Mouse (Mus musculus) lung, embryonic 16.5 days (tissue): ENCODE measurements around the gene Lim2. TPM values are rescaled to one million over a fixed set of nuclear protein-coding genes. Genes with fewer than 3 reads are reported as not detected.

Experiments used
- ATAC-seq: fragments of 200-750 bp; cut with Nextera tagmentation; 2 replicates; pipeline ENCODE4 v1.8.0; 2017; ENCODE audit warnings: low read depth, mild to moderate bottlenecking, moderate library complexity
- H3K27ac ChIP-seq: fragments of 300-500 bp; sonication (generic); 2 replicates; pipeline ENCODE4 v1.5.1; 2014; ENCODE audit warnings: mild to moderate bottlenecking, control low read depth, low read length
- H3K27me3 ChIP-seq: fragments of 300-500 bp; sonication (generic); 2 replicates; pipeline ENCODE4 v1.6.1; 2014; ENCODE audit warnings: low read depth, low read length, mixed read lengths; ENCODE audit not compliant: control insufficient read depth, insufficient read depth
- H3K36me3 ChIP-seq: fragments of 300-500 bp; sonication (generic); 2 replicates; pipeline ENCODE4 v1.6.1; 2014; ENCODE audit warnings: low read length; ENCODE audit not compliant: control insufficient read depth, insufficient read depth
- H3K4me1 ChIP-seq: fragments of 300-500 bp; sonication (generic); replicated peaks from 2 replicates; pipeline ENCODE4 v1.6.1; 2014; ENCODE audit warnings: low read length, mixed read lengths; ENCODE audit not compliant: control insufficient read depth, insufficient read depth
- H3K4me2 ChIP-seq: fragments of 300-500 bp; sonication (generic); 2 replicates; pipeline ENCODE4 v1.6.1; 2014; ENCODE audit warnings: low read depth, low read length, control low read depth
- H3K4me3 ChIP-seq: fragments of 300-500 bp; sonication (generic); 2 replicates; pipeline ENCODE4 v1.5.1; 2014; ENCODE audit warnings: mild to moderate bottlenecking, low read length, control low read depth
- H3K9ac ChIP-seq: fragments of 300-500 bp; sonication (generic); 2 replicates; pipeline ENCODE4 v1.6.1; 2014; ENCODE audit warnings: low read length, control low read depth
- H3K9me3 ChIP-seq: fragments of 300-500 bp; sonication (generic); 2 replicates; pipeline ENCODE4 v1.6.1; 2016; ENCODE audit warnings: low read length; ENCODE audit not compliant: control insufficient read depth
- WGBS: fragments of 180-500 bp; shearing (Covaris S2); extraction: QIAGEN DNeasy Blood & Tissue Kit; methylation state at CpG from one replicate; pipeline ENCODE4 v1.1.7; 2014; 5-methylcytosine and 5-hydroxymethylcytosine counted together
- polyA plus RNA-seq: library from polyadenylated mRNA; unstranded; fragments of >200 nt; fragmentation: Nextera tagmentation; extraction: Ambion mirVana; gene quantifications from 2 replicates; pipeline ENCODE4 v1.2.1, GENCODE M21; 2015

Lim2 gene
- polyA plus RNA-seq, 1 experiment from 2014 or later, result not detected

GRCm38 (mm10) chr7:43453599-43454355, 26.3 kb downstream of the Lim2 start:
- WGBS, result 76% methylated on average over 14 of the region's 14 CpGs
- ATAC-seq, result no peak
- Histone ChIP-seq H3K9ac (no peak overlapping the region), H3K36me3 (peaks cover 7% of the 10 kb centered on the region), H3K4me1 (no peaks in the 10 kb centered on the region), H3K4me3 (no peak overlapping the region), H3K4me2 (no peak overlapping the region), H3K27me3 (no peaks in the 10 kb centered on the region), H3K27ac (no peak overlapping the region), H3K9me3 (no peaks in the 10 kb centered on the region)

- Histone ChIP-seq H3K27me3 (no peaks in the 10 kb centered on the region), H3K36me3 (peaks cover 7% of the 10 kb centered on the region)
- 68% methylated on average over 6 of the region's 6 CpGs for WGBS
Measured at GRCm38 (mm10) chr7:43454371-43454770, 26.9 kb downstream of the Lim2 start.

GRCm38 (mm10) chr7:43462851-43463250, 35.4 kb downstream of the Lim2 start, which contains the start of gene Vsig10l:
TSS of gene Vsig10l (plus strand) at chr7:43463151.
- no peaks in the 10 kb centered on the region for H3K9me3 ChIP-seq
- no peaks in the 10 kb centered on the region; the same call in 1 of the 2 replicates for H3K36me3 ChIP-seq
- H3K9ac ChIP-seq, result no peak within 1 kb of the TSS
- peaks cover 12% of the 10 kb centered on the region for H3K4me1 ChIP-seq
- peaks cover 2% of the 10 kb centered on the region; the same call in 1 of the 2 replicates for H3K27me3 ChIP-seq
- WGBS, result 54% methylated on average over 4 of the region's 4 CpGs
- no peak within 1 kb of the TSS for H3K27ac ChIP-seq
- no peak within 1 kb of the TSS for H3K4me2 ChIP-seq
- no peak within 1 kb of the TSS for H3K4me3 ChIP-seq
- no peak for ATAC-seq

More at GRCm38 (mm10) chr7:43454371-43454770, 26.9 kb downstream of the Lim2 start:
- Histone ChIP-seq H3K9me3 (no peaks in the 10 kb centered on the region), H3K4me2 (no peak overlapping the region), H3K4me3 (no peak overlapping the region), H3K4me1 (no peaks in the 10 kb centered on the region), H3K9ac (no peak overlapping the region), H3K27ac (no peak overlapping the region)
- ATAC-seq, result no peak

- no peak overlapping the region for H3K27ac ChIP-seq
- no peak for ATAC-seq
- no peaks in the 10 kb centered on the region for H3K36me3 ChIP-seq
- H3K9ac ChIP-seq, result no peak overlapping the region
- no peak overlapping the region for H3K4me3 ChIP-seq
- H3K27me3 ChIP-seq, result peaks cover 2% of the 10 kb centered on the region; the same call in 1 of the 2 replicates
- no peak overlapping the region for H3K4me2 ChIP-seq
- 68% methylated on average over 7 of the region's 7 CpGs for WGBS
- no peaks in the 10 kb centered on the region for H3K9me3 ChIP-seq
- H3K4me1 ChIP-seq, result peaks cover 12% of the 10 kb centered on the region
Measured at GRCm38 (mm10) chr7:43463976-43464375, 36.5 kb downstream of the Lim2 start.

- Histone ChIP-seq H3K4me3 (peak overlapping the region; percentile 54), H3K4me2 (peak overlapping the region; percentile 97), H3K4me1 (peaks cover 12% of the 10 kb centered on the region), H3K9ac (peak overlapping the region; percentile 65), H3K9me3 (no peaks in the 10 kb centered on the region), H3K36me3 (no peaks in the 10 kb centered on the region), H3K27ac (no peak overlapping the region), H3K27me3 (peaks cover 2% of the 10 kb centered on the region; the same call in 1 of the 2 replicates)
- WGBS, result 7% methylated on average over 35 of the region's 35 CpGs
- no peak; the same call in 1 of the 2 replicates for ATAC-seq
Measured at GRCm38 (mm10) chr7:43464864-43465343, 37.4 kb downstream of the Lim2 start.

DNA sequence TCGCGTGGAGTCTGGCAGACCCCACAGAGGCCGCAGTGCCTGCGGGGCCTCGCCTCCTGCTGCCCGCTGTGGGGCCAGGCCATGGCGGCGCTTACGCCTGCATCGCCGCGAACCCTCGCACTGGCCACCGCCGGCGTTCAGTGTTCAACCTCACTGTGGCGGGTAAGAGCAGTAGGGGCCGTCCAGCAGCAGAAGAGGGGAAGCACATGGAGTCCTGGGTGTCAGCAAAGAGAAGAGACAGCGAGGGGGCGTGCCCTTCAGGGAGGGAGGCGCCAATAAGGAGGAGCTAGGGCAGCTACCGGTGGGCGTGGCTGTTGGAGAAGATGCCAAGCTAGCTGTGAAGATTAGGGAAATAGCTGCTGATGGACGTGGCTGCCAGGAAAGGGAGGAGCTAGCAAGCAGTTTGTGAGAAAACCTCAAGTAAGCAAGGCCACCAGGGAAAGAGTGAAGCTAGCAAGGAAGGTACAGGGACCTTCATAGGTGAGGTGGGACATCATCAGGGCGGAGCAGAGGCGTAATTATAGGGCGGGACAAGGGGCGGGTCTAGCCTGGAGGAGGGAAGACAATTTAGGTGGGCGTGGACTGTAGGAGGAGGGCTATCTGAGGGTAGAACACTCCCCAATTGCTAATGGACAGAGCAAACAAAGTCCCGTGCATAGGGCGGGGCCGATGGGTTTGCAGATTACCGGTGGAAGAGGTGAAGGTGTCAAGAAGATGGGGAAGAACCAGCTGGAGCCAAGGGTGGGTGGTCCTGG, 38.1 kb downstream of the Lim2 start:
- H3K4me3 ChIP-seq, result peak overlapping the region; percentile 54
- H3K27me3 ChIP-seq, result peaks cover 2% of the 10 kb centered on the region; the same call in 1 of the 2 replicates
- H3K9ac ChIP-seq, result peak overlapping the region; percentile 65
- H3K36me3 ChIP-seq, result no peaks in the 10 kb centered on the region
- H3K27ac ChIP-seq, result no peak overlapping the region
- WGBS, result 1% methylated on average over 33 of the region's 33 CpGs
- peak; percentile 89 for ATAC-seq
- H3K4me1 ChIP-seq, result peaks cover 12% of the 10 kb centered on the region
- no peaks in the 10 kb centered on the region for H3K9me3 ChIP-seq
- peak overlapping the region; percentile 97 for H3K4me2 ChIP-seq

DNA sequence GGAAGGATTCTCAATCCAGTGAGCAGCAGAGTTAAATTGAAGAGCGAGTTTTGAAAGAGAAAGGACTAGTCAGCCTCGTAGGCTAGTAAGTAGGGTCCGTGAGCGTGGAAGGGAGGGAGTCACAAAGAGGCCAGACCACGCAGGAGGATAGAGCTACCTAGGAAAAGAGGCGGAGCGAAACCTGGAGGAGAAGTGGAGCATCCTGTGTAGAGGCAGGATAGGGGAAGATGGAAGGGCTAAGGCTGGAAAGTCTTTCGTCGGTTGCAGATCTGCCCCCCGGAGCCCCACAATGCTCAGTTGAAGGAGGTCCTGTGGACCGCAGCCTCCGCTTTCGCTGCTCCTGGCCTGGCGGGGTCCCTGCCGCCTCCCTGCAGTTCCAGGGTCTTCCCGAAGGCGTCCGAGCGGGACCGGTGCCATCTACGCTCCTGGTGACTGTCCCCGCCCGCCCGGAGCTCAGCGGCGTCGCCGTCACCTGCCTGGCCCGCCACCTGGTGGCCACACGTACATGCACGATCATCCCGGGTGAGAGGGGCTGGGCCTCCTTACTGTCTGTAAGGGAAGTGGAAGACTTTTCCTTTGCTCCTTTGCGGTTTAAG, 38.7 kb downstream of the Lim2 start:
- Histone ChIP-seq H3K27ac (no peak overlapping the region), H3K9ac (peak overlapping the region; percentile 56), H3K4me2 (peak overlapping the region; percentile 97), H3K9me3 (no peaks in the 10 kb centered on the region), H3K4me1 (peaks cover 12% of the 10 kb centered on the region), H3K27me3 (peaks cover 2% of the 10 kb centered on the region; the same call in 1 of the 2 replicates), H3K4me3 (peak overlapping the region; percentile 54), H3K36me3 (no peaks in the 10 kb centered on the region)
- WGBS, result under 1% methylated on average over 31 of the region's 33 CpGs
- peak; percentile 68 for ATAC-seq

GRCm38 (mm10) chr7:43470373-43470772, 42.9 kb downstream of the Lim2 start:
- H3K9ac ChIP-seq, result no peak overlapping the region
- H3K27me3 ChIP-seq, result peaks cover 3% of the 10 kb centered on the region; the same call in 1 of the 2 replicates
- H3K36me3 ChIP-seq, result no peaks in the 10 kb centered on the region
- H3K9me3 ChIP-seq, result no peaks in the 10 kb centered on the region
- H3K4me1 ChIP-seq, result peaks cover 6% of the 10 kb centered on the region
- no peak overlapping the region for H3K4me2 ChIP-seq
- WGBS, result 36% methylated on average over 8 of the region's 8 CpGs
- H3K27ac ChIP-seq, result no peak overlapping the region
- ATAC-seq, result no peak
- H3K4me3 ChIP-seq, result no peak overlapping the region

DNA sequence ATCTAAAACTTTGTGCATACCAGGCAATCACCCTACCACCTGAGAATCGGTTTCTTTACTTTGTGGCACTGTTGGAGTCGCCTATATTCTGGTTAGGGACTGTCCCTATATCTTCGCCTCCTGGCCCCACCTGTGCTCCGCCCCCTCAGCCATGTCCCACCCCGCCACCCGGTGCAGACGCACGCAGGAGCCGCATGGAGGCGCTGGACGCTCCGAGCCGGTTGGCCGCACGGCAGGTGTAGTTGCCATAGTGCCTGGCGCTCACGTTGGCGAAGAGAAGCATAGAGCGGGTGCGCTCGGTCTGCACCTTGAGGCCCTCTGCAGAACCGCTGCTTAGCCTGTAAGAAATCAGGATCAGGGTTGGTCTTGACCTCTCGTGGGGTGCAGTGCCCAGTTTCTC, 48.2 kb downstream of the Lim2 start:
- no peak; the same call in 1 of the 2 replicates for ATAC-seq
- Histone ChIP-seq H3K9ac (no peak overlapping the region), H3K9me3 (no peaks in the 10 kb centered on the region), H3K4me2 (no peak overlapping the region), H3K27ac (no peak overlapping the region), H3K4me3 (no peak overlapping the region), H3K27me3 (peaks cover 24% of the 10 kb centered on the region), H3K36me3 (no peaks in the 10 kb centered on the region), H3K4me1 (no peaks in the 10 kb centered on the region)
- 11% methylated on average over 23 of the region's 23 CpGs for WGBS
